Mouse (Mus musculus) CH12.LX (cell line): ENCODE data around the gene Gm20532. TPM values are rescaled to one million over a fixed set of nuclear protein-coding genes. Genes with fewer than 3 reads are reported as not detected.

Experiments
- DNase-seq: peaks from one replicate; pipeline ENCODE4 v3.0.0-alpha.2; 2013; ENCODE audit errors: extremely low read depth
- H3K27ac ChIP-seq: 2 replicates; pipeline ENCODE4 v1.5.1; 2012; ENCODE audit warnings: low read depth, mild to moderate bottlenecking, control low read depth, moderate library complexity; ENCODE audit not compliant: insufficient read depth
- H3K27me3 ChIP-seq: replicated peaks from 2 replicates; pipeline ENCODE3; 2012; ENCODE audit warnings: inconsistent platforms
- H3K36me3 ChIP-seq, 2 experiments: replicated peaks in 1 of 2; 2 replicates each; pipeline versions ENCODE3 to v1.6.1; 2012; ENCODE audit warnings: inconsistent platforms in 1 of 2, low read length in 1 of 2, mild to moderate bottlenecking in 1 of 2, mixed read lengths in 1 of 2, moderate library complexity in 1 of 2; ENCODE audit not compliant: control insufficient read depth in 1 of 2, insufficient read depth in 1 of 2
- H3K4me1 ChIP-seq, 2 experiments: 2 replicates each; pipeline ENCODE4 v1.6.1; 2012; ENCODE audit warnings: inconsistent platforms in 1 of 2, moderate library complexity in 1 of 2; ENCODE audit not compliant: insufficient read depth in 2 of 2, control insufficient read depth in 1 of 2
- H3K4me2 ChIP-seq: 2 replicates; pipeline ENCODE4 v1.6.1; 2012; ENCODE audit warnings: low read depth, mild to moderate bottlenecking, control low read depth; ENCODE audit not compliant: poor library complexity, insufficient read depth, severe bottlenecking
- H3K4me3 ChIP-seq, 3 experiments: fragments of 150-350 bp in 1 of 3; sonication (generic) in 1 of 3; replicated peaks in 1 of 3; 2 replicates each; pipeline versions ENCODE3 to v1.5.1; 2011 to 2012; ENCODE audit warnings: low read depth in 2 of 3, low read length in 2 of 3, mild to moderate bottlenecking in 2 of 3, moderate library complexity in 2 of 3, control low read depth in 1 of 3, improper control_type of control experiment in 1 of 3, inconsistent platforms in 1 of 3, mixed read lengths in 1 of 3; ENCODE audit not compliant: poor library complexity in 1 of 3
- H3K79me2 ChIP-seq: replicated peaks from 2 replicates; pipeline ENCODE4 v1.6.1; 2012; ENCODE audit warnings: mild to moderate bottlenecking, moderate library complexity; ENCODE audit not compliant: control insufficient read depth, poor library complexity, insufficient read depth, severe bottlenecking; ENCODE audit errors: extremely low read depth
- H3K9ac ChIP-seq: 2 replicates; pipeline ENCODE4 v1.6.1; 2012; ENCODE audit warnings: low read depth, mild to moderate bottlenecking, control low read depth, moderate library complexity; ENCODE audit not compliant: insufficient read depth
- H3K9me3 ChIP-seq: replicated peaks from 2 replicates; pipeline ENCODE3; 2012; ENCODE audit warnings: low read length, inconsistent platforms, mixed read lengths
- CHD2 ChIP-seq: IDR thresholded peaks from 2 replicates; pipeline ENCODE4 v1.6.1; 2011; ENCODE audit warnings: low read length, improper control_type of control experiment
- ELF1 ChIP-seq: IDR thresholded peaks from 2 replicates; pipeline ENCODE4 v1.6.1; 2014; ENCODE audit warnings: low read depth, mild to moderate bottlenecking, inconsistent platforms, low read length, improper control_type of control experiment
- IRF4 ChIP-seq: IDR thresholded peaks from 2 replicates; pipeline ENCODE4 v1.6.1; 2014; ENCODE audit warnings: low read depth, mild to moderate bottlenecking, inconsistent platforms, low read length, improper control_type of control experiment
- MAX ChIP-seq: IDR thresholded peaks from 2 replicates; pipeline ENCODE4 v1.6.1; 2011; ENCODE audit warnings: low read length, improper control_type of control experiment
- MAZ ChIP-seq: IDR thresholded peaks from 2 replicates; pipeline ENCODE4 v1.6.1; 2012; ENCODE audit warnings: low read depth, mild to moderate bottlenecking, inconsistent platforms, low read length, improper control_type of control experiment, moderate library complexity
- MEF2A ChIP-seq: IDR thresholded peaks from 2 replicates; pipeline ENCODE4 v1.6.1; 2014; ENCODE audit warnings: low read depth, mild to moderate bottlenecking, inconsistent platforms, low read length, improper control_type of control experiment, borderline replicate concordance
- MXI1 ChIP-seq: IDR thresholded peaks from 2 replicates; pipeline ENCODE4 v1.6.1; 2011; ENCODE audit warnings: mild to moderate bottlenecking, low read depth, low read length, improper control_type of control experiment
- MYC ChIP-seq: IDR thresholded peaks from 2 replicates; pipeline ENCODE4 v1.6.1; 2011; ENCODE audit warnings: low read depth, mild to moderate bottlenecking, improper control_type of control experiment, low read length
- NRF1 ChIP-seq: IDR thresholded peaks from 2 replicates; pipeline ENCODE4 v1.6.1; 2014; ENCODE audit warnings: low read depth, mild to moderate bottlenecking, inconsistent platforms, low read length, improper control_type of control experiment, moderate library complexity
- PAX5 ChIP-seq: IDR thresholded peaks from 2 replicates; pipeline ENCODE4 v1.6.1; 2012; ENCODE audit warnings: low read length, inconsistent platforms, mixed read lengths
- RAD21 ChIP-seq: IDR thresholded peaks from 2 replicates; pipeline ENCODE4 v1.6.1; 2011; ENCODE audit warnings: low read depth, mild to moderate bottlenecking, low read length, improper control_type of control experiment, moderate library complexity
- SIN3A ChIP-seq: IDR thresholded peaks from 2 replicates; pipeline ENCODE4 v1.6.1; 2012; ENCODE audit warnings: low read length, improper control_type of control experiment, inconsistent platforms
- SMC3 ChIP-seq: IDR thresholded peaks from 2 replicates; pipeline ENCODE4 v1.6.1; 2011; ENCODE audit warnings: low read depth, low read length, improper control_type of control experiment
- TCF12 ChIP-seq: IDR thresholded peaks from 2 replicates; pipeline ENCODE4 v1.6.1; 2014; ENCODE audit warnings: low read depth, mild to moderate bottlenecking, inconsistent platforms, low read length, improper control_type of control experiment
- UBTF ChIP-seq: IDR thresholded peaks from 2 replicates; pipeline ENCODE4 v1.6.1; 2012; ENCODE audit warnings: low read depth, mild to moderate bottlenecking, inconsistent platforms, low read length, improper control_type of control experiment, moderate library complexity
- USF2 ChIP-seq: conservative IDR thresholded peaks from 2 replicates; pipeline ENCODE4 v1.6.1; 2011; ENCODE audit warnings: low read depth, low read length, improper control_type of control experiment
- ZKSCAN1 ChIP-seq: IDR thresholded peaks from 2 replicates; pipeline ENCODE4 v1.6.1; 2012; ENCODE audit warnings: low read depth, inconsistent platforms, low read length, improper control_type of control experiment, borderline replicate concordance
- ZMIZ1 ChIP-seq: IDR thresholded peaks from 2 replicates; pipeline ENCODE4 v1.6.1; 2012; ENCODE audit warnings: low read depth, mild to moderate bottlenecking, inconsistent platforms, low read length, improper control_type of control experiment
- dilution Hi-C: fragments of 300-500 bp; cut with MboI; formaldehyde crosslinking; loops from 2 replicates; pipeline ENCODE4 v1.14.3; 2020; ENCODE audit warnings: low sequenced_read_pairs; ENCODE audit not compliant: extremely low pct_unique_long_range_greater_than_20kb, extremely low pct_ligation_motif_present
- in situ Hi-C: fragments of 300-500 bp; cut with MboI; formaldehyde crosslinking; loops from 3 replicates; pipeline ENCODE4 v1.14.3; 2019; ENCODE audit warnings: low sequenced_read_pairs, low pct_ligation_motif_present, low pct_unique_long_range_greater_than_20kb, mixed read lengths
- polyA plus RNA-seq: library from polyadenylated mRNA; unstranded; fragments of >175 nt; gene quantifications from 2 replicates; pipeline ENCODE4 v1.2.1, GENCODE M21; 2012; ENCODE audit warnings: low read depth; ENCODE audit not compliant: insufficient read length
- total RNA-seq, 2 experiments: library from RNA; depleted of rRNA; stranded (reverse); fragments of 300-350 nt in 1 of 2; fragments of >200 nt in 1 of 2; gene quantifications; 2 replicates each; pipeline ENCODE4 v1.2.3; 2012 to 2014

The Gm20532 gene
- total and polyA plus RNA-seq, 3 experiments = not detected

DNA sequence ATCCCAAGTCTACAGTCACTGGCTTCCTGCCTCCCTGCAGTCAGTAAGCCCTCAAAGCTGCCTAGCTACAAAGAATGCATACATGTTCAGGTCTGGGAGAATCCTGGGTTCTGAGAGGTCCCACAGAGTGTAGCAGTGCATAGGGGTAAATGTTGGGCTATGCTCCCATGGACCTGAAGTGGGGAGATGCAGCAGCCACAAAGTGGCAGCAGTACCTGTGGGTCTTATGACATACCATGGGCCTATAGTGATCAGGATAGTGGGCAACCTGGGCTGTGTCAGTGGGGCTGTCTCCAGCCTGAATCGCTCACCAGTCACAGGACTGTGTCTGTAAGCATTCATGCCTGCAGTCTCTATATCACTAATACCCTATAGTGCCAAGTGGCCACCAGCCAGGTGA, 6.7 kb upstream of the Gm20532 start, which contains the start of gene Egfl7:
Gene Egfl7, plus strand, starts transcription at position 301 of the 400 bp plus-strand sequence.
- no peak within 1 kb of the TSS for H3K4me3 ChIP-seq
- in situ Hi-C loops (no loop called here), dilution Hi-C loops (no loop called here)

DNA sequence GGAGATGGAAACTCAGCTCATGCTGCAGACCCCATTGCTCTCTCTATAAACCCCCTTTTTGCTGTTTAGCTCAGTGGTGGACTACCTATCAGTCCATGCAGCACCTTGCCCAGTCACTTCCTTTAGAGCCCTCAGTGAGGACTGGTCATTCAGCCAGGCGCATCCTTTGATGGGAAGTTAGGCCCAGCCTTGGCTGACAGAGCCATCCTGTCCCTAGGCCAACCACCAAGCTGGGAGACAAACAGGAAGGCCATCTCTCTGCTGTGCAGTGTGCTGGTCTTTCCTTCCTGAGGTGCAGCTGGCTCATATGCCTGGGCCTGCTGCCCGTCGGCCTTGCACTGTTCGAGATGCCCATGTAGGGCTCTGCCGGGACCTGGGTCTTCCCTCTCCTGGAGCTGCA, 5.7 kb upstream of the Gm20532 start:
- H3K27me3 ChIP-seq = peaks cover 29% of the 10 kb centered on the region
- no peak overlapping the region for H3K4me3 ChIP-seq
- no peak overlapping the region for H3K4me2 ChIP-seq
- no peaks in the 10 kb centered on the region for H3K9me3 ChIP-seq
- dilution Hi-C loops (no loop called here), in situ Hi-C loops (no loop called here)
- TF ChIP-seq MXI1 (no peak), UBTF (no peak), ZKSCAN1 (no peak), PAX5 (no peak), RAD21 (no peak), IRF4 (no peak), ZMIZ1 (no peak), USF2 (no peak), SIN3A (no peak), MEF2A (no peak), NRF1 (no peak), SMC3 (no peak), CHD2 (no peak), MAZ (no peak), MAX (no peak), TCF12 (no peak)
- H3K36me3 ChIP-seq = no peaks in the 10 kb centered on the region
- H3K9ac ChIP-seq = no peak overlapping the region
- no peaks in the 10 kb centered on the region for H3K79me2 ChIP-seq
- no peak for DNase-seq
- H3K27ac ChIP-seq = no peak overlapping the region
- H3K4me1 ChIP-seq = peaks cover 14 to 40% of the 10 kb centered on the region in 2 experiments

More for the DNA sequence above, 6.7 kb upstream of the Gm20532 start, which contains the start of gene Egfl7:
- no peaks in the 10 kb centered on the region for H3K79me2 ChIP-seq
- no peak within 1 kb of the TSS for H3K4me2 ChIP-seq
- no peak within 1 kb of the TSS for H3K9ac ChIP-seq
- no peaks in the 10 kb centered on the region for H3K9me3 ChIP-seq
- TF ChIP-seq ELF1 = no peak
- TF ChIP-seq MYC = no peak
- TF ChIP-seq PAX5 = no peak
- no peak within 1 kb of the TSS for H3K27ac ChIP-seq
- H3K4me1 ChIP-seq = peaks cover 14 to 40% of the 10 kb centered on the region in 2 experiments
- H3K36me3 ChIP-seq = no peaks in the 10 kb centered on the region
- peaks cover 20% of the 10 kb centered on the region for H3K27me3 ChIP-seq
- no peak for DNase-seq
